Mouse (Mus musculus): ENCODE results near the gene Mrpl48.

GRCm38 (mm10) chr7:100590845-100591521 is 17.1 kb downstream of the Mrpl48 start:
- TF ChIP-seq CTCF (IDR thresholded peaks at IDR 0.05; ENCODE audit: insufficient read depth, low read depth, low read length) = no peak
- peak; percentile 19; the same call in 1 of the 2 replicates for TF ChIP-seq POLR2A (IDR thresholded peaks at IDR 0.05; ENCODE audit: insufficient read depth, low read depth, low read length)

Measured in olfactory bulb, adult 2 months (tissue).